Mouse (Mus musculus): ENCODE measurements around the gene Ric1.

GRCm38 (mm10) chr19:29607521-29607920 lies 85.4 kb downstream of the Ric1 start:
- TF ChIP-seq POLR2A (IDR thresholded peaks at IDR 0.05; ENCODE audit: borderline replicate concordance, insufficient read depth, low read length) (no peak), CTCF (IDR thresholded peaks at IDR 0.05; ENCODE audit: borderline replicate concordance, insufficient read depth, low read depth, low read length) (no peak)

Measured in cerebellum, adult 2 months (tissue).